Mouse (Mus musculus) activated CD4-positive, CD25-positive, alpha-beta regulatory T cell (primary cell): Measurements from ENCODE around the gene Lsm2. TPM values are rescaled to one million over a fixed set of nuclear protein-coding genes. Genes with fewer than 3 reads are reported as not detected.

Experiments
- polyA plus RNA-seq, 2 experiments: library from polyadenylated mRNA; unstranded; fragments of 100-300 nt; shearing (Covaris generic); gene quantifications; one replicate each; pipeline ENCODE4 v1.2.1; 2017

Lsm2 gene
- 10 to 100 TPM; 79.0 to 93.1 TPM for polyA plus RNA-seq

DNA sequence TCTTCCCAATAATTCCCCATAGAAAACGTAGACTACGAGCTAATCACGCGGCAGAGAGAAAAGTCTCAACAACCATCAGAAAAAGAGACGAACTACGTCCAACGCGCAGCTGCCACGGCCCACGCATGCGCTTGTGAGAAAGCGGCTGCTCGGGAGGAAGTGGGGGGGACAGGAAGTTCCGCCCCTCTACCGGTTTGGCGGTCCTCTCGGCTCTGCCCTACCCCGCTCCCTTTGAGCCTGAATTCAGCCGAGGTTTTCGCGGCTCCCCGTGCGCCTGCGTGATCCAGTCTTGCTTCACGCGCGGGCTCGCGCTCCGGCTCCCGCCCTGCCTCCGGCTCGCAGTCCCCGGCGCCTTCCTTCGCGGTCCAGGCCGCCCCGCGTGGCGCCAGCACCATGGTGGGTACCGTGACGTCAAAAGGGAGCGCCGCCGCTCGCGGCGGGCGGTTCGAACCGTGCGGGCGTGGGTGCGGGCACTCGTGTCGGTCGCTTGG is at the start of gene Lsm2:
Lsm2 (plus strand) TSS at position 173 of the 491 bp plus-strand sequence.

DNA sequence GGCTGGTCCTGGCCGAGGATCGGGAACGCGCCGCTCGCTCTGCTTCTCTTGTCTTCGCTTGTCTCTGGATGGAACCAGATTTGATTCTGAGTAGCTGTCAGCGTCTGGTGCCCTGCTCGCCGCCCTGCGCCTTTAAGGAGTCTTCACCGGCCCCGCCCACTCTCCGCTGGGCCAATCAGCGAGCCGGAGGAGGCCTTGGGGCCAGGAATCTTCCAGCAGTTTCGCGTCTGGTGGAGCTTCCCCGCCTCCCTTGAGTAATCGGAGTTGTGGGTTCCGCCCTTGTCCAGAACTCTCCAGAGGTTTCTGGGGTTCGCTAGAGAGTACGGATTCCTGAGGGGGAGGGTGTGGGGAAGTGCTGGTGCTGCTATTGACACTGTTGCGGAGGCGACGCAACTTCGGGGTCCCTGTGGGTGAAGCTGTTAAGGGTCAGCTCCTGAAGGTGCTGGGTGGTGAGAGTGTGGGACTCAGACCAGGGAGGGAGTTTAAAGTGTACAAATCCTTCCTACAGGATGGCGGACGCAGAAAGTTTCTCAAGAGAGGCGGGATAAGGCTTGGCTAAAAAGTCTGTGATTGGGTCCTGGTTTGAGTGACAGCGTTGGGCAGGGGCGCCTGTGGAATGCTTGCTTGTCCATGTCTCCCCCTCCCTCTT is 22.4 kb upstream of the Lsm2 start, which contains the start of gene Hspa1b:
Hspa1b (minus strand) TSS at position 109 of the 649 bp plus-strand sequence.

DNA sequence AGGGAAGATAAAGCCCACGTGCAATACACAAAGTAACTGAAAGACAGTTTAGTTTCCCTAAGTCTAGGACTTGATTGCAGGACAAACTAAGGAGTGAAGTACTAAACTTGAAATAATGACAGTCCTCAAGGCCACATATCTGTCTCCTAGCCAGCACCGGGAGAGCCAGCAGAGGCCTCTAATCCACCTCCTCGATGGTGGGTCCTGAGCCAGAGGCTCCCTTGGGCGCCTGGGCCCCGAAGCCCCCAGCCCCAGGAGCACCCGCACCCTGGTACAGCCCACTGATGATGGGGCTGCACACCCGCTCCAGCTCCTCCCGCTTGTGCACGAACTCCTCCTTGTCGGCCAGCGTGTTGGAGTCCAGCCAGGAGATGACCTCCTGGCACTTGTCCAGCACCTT is 11.8 kb upstream of the Lsm2 start, which contains the start of gene Gm20481:
Gm20481 (plus strand) TSS at position 91 of the 400 bp plus-strand sequence.

GRCm38 (mm10) chr17:34972069-34972749 is 9.5 kb upstream of the Lsm2 start, which contains the start of the genes Hspa1a and Hspa1l:
TSS of gene Hspa1a (minus strand) at chr17:34972156.
TSS of gene Hspa1l (plus strand) at chr17:34972703.

GRCm38 (mm10) chr17:35000717-35001451 is 19.2 kb downstream of the Lsm2 start, which contains the start of gene Vars:
TSS of gene Vars (plus strand) at chr17:35000987.

GRCm38 (mm10) chr17:35016376-35016775 is 34.7 kb downstream of the Lsm2 start, which contains the start of gene Vwa7:
TSS of gene Vwa7 (plus strand) at chr17:35016579.

DNA sequence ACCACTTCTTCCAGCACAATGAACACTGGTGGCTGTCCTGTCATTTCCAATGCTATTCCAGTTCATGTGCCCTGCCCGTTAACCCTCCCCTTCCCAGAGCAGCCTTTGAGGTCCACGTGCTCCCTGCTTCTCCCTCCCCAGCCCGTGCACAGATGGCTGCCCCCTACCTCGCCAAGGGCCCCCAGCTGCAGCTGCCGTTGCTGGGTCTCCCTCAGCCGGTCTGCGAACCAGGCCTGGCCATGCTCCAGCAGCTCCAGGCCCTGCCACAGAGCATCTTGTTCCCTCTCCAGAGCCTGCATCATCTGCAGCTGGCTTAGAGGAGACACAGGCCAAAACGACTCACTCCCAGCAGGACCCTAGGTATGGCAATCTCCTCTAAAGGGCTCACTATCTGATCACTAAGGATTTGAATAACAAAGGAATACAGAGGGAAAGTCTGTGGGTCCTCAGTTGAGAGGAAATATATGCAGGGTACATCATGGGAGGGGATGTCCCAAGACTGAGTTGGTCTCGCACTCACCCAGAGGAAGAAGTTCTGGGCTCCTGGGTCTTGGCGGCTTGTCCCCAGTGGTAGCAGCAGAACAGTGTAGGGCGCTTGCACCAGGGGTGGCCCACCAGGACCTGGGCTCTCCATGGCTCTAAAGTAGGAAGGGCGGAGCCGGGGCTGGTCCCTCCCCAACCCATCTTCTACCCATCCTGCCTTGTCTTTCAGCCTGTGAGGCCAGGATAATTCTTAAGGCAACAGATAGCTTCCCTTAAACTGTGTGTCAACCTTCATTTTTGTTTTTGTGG is 45.8 kb downstream of the Lsm2 start, which contains the start of gene Sapcd1:
Sapcd1 (minus strand) TSS at position 740 of the 792 bp plus-strand sequence.

Other genes with a start within 250 kb of the Lsm2 start
- gene C4b, start 238.0 kb upstream of the Lsm2 start, polyA plus RNA-seq: 1 to 10 TPM in 1 of 2 experiments, not detected in 1; 3.0 TPM
- not detected for gene Cyp21a1, start 177.3 kb upstream of the Lsm2 start, polyA plus RNA-seq
- 10 to 100 TPM; 37.4 to 47.4 TPM for gene Stk19, start 144.9 kb upstream of the Lsm2 start, polyA plus RNA-seq
- 10 to 100 TPM; 47.0 to 49.6 TPM for gene Dxo, start 144.8 kb upstream of the Lsm2 start, polyA plus RNA-seq
- gene Skiv2l, start 131.7 kb upstream of the Lsm2 start, polyA plus RNA-seq: 100 to 1,000 TPM in 1 of 2 experiments, 10 to 100 TPM in 1; 81.8 to 107 TPM
- 10 to 100 TPM; 37.9 to 46.0 TPM for gene Nelfe, start 131.5 kb upstream of the Lsm2 start, polyA plus RNA-seq
- gene Cfb, start 119.3 kb upstream of the Lsm2 start, polyA plus RNA-seq: 1 to 10 TPM; 1.8 to 8.9 TPM
- gene Zbtb12, start 102.4 kb upstream of the Lsm2 start, polyA plus RNA-seq: under 1 TPM; 0.16 to 0.74 TPM
- gene Gm20547, start 99.8 kb upstream of the Lsm2 start, polyA plus RNA-seq: not detected
- 1 to 10 TPM; 1.6 to 4.0 TPM for gene C2, start 83.6 kb upstream of the Lsm2 start, polyA plus RNA-seq
- gene Ehmt2, start 83.4 kb upstream of the Lsm2 start, polyA plus RNA-seq: 10 to 100 TPM; 60.3 to 72.7 TPM
- not detected for gene Slc44a4, start 67.4 kb upstream of the Lsm2 start, polyA plus RNA-seq
- gene Neu1, start 50.6 kb upstream of the Lsm2 start, polyA plus RNA-seq: 10 to 100 TPM; 55.1 to 60.0 TPM
- gene Hspa1b, start 22.6 kb upstream of the Lsm2 start, polyA plus RNA-seq: 10 to 100 TPM in 1 of 2 experiments, under 1 TPM in 1; 0.70 to 78.1 TPM
- 1 to 10 TPM in 1 of 2 experiments, not detected in 1; 2.5 TPM for gene Gm20481, start 11.9 kb upstream of the Lsm2 start, polyA plus RNA-seq
- 10 to 100 TPM in 1 of 2 experiments, not detected in 1; 18.3 TPM for gene Hspa1a, start 9.7 kb upstream of the Lsm2 start, polyA plus RNA-seq
- under 1 TPM; 0.27 to 0.50 TPM for gene Hspa1l, start 9.2 kb upstream of the Lsm2 start, polyA plus RNA-seq
- gene Vars, start 19.1 kb downstream of the Lsm2 start, polyA plus RNA-seq: 100 to 1,000 TPM; 126 to 153 TPM
- gene Vwa7, start 34.7 kb downstream of the Lsm2 start, polyA plus RNA-seq: under 1 TPM in 1 of 2 experiments, not detected in 1; 0.52 TPM
- gene Sapcd1, start 46.2 kb downstream of the Lsm2 start, polyA plus RNA-seq: under 1 TPM; 0.36 to 0.48 TPM
- 1 to 10 TPM in 1 of 2 experiments, under 1 TPM in 1; 0.87 to 2.6 TPM for gene Msh5, start 64.9 kb downstream of the Lsm2 start, polyA plus RNA-seq
- gene Clic1, start 68.1 kb downstream of the Lsm2 start, polyA plus RNA-seq: 100 to 1,000 TPM; 647 to 661 TPM
- gene Ddah2, start 77.2 kb downstream of the Lsm2 start, polyA plus RNA-seq: 1 to 10 TPM in 1 of 2 experiments, under 1 TPM in 1; 0.83 to 2.7 TPM
- gene Ly6g6c, start 83.5 kb downstream of the Lsm2 start, polyA plus RNA-seq: not detected
- not detected for gene Mpig6b, start 84.3 kb downstream of the Lsm2 start, polyA plus RNA-seq
- under 1 TPM in 1 of 2 experiments, not detected in 1; 0.15 TPM for gene Ly6g6e, start 95.0 kb downstream of the Lsm2 start, polyA plus RNA-seq
- not detected for gene Ly6g6d, start 96.2 kb downstream of the Lsm2 start, polyA plus RNA-seq
- gene Ly6g6f, start 103.7 kb downstream of the Lsm2 start, polyA plus RNA-seq: under 1 TPM in 1 of 2 experiments, not detected in 1; 0.26 TPM
- gene Abhd16a, start 107.4 kb downstream of the Lsm2 start, polyA plus RNA-seq: 10 to 100 TPM; 59.7 to 60.5 TPM
- under 1 TPM in 1 of 2 experiments, not detected in 1; 0.36 TPM for gene Ly6g5c, start 126.4 kb downstream of the Lsm2 start, polyA plus RNA-seq
- gene Ly6g5b, start 133.6 kb downstream of the Lsm2 start, polyA plus RNA-seq: 1 to 10 TPM; 3.4 to 9.5 TPM
- gene Gpank1, start 139.6 kb downstream of the Lsm2 start, polyA plus RNA-seq: 10 to 100 TPM; 53.8 to 59.4 TPM
- 100 to 1,000 TPM; 351 to 388 TPM for gene Csnk2b, start 140.2 kb downstream of the Lsm2 start, polyA plus RNA-seq
- 1 to 10 TPM in 1 of 2 experiments, under 1 TPM in 1; 0.88 to 2.4 TPM for gene D17H6S53E, start 144.5 kb downstream of the Lsm2 start, polyA plus RNA-seq
- under 1 TPM; 0.28 to 0.37 TPM for gene Apom, start 150.2 kb downstream of the Lsm2 start, polyA plus RNA-seq
- gene Bag6, start 153.3 kb downstream of the Lsm2 start, polyA plus RNA-seq: 10 to 100 TPM; 61.6 to 63.2 TPM
- 10 to 100 TPM; 33.4 to 33.5 TPM for gene Prrc2a, start 183.0 kb downstream of the Lsm2 start, polyA plus RNA-seq
- gene Aif1, start 194.2 kb downstream of the Lsm2 start, polyA plus RNA-seq: 10 to 100 TPM in 1 of 2 experiments, 1 to 10 TPM in 1; 5.5 to 18.3 TPM
- 10 to 100 TPM in 1 of 2 experiments, 1 to 10 TPM in 1; 8.9 to 14.6 TPM for gene Lst1, start 206.6 kb downstream of the Lsm2 start, polyA plus RNA-seq
- gene Ltb, start 212.6 kb downstream of the Lsm2 start, polyA plus RNA-seq: 1,000 to 10,000 TPM; 1,461 to 1,672 TPM
- 10 to 100 TPM; 27.9 to 30.5 TPM for gene Tnf, start 220.1 kb downstream of the Lsm2 start, polyA plus RNA-seq
- gene Lta, start 223.5 kb downstream of the Lsm2 start, polyA plus RNA-seq: 100 to 1,000 TPM in 1 of 2 experiments, 10 to 100 TPM in 1; 94.1 to 110 TPM
- gene Gm16181, start 239.0 kb downstream of the Lsm2 start, polyA plus RNA-seq: 1 to 10 TPM in 1 of 2 experiments, not detected in 1; 1.2 TPM